Mouse (Mus musculus): ENCODE results near the gene Rsbn1. TPM values are rescaled to one million over a fixed set of nuclear protein-coding genes. Genes with fewer than 3 reads are reported as not detected.

Rsbn1 gene
- polyA plus RNA-seq, 1 experiment from 2014 or later, result 24.6 TPM

DNA sequence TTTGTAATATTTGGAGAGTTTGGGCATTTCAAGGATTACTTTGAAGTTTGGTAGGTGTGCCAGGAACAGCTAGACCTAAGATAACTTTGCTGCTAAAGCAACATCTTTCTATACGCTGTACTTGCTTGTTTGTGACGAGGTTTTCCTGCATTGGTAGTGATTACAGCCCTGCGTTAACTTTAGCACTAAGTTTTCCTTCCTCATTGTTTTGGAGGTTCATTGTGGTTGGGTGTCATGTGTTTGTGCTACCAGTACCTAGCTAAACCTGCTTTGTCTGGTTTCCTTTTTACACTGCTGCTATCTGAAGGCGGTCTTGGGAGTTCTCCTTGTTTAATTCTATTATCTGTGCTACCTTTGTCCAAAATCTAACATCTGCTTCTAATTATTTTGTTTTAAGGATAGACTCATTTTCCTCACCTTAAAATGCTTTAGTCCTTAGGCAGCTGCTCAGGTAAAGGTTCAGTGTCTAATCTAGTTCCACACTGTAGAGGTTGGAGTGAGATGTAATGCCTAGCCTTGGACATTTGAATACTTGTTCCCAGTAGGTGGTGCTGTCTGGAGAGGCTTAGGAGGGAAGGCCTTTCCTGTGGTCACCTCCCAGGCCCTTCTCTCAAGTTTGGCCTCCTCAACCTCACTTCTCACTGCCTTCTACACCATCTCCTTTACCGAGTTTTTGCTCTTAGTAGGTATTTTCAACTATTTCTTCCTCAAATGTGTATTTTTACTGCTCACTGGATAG lies 96.2 kb downstream of the Rsbn1 start:
- H3K27me3 ChIP-seq (ENCODE audit: control insufficient read depth, insufficient read depth, low read length), result no peaks in the 10 kb centered on the region
- H3K9ac ChIP-seq (replicated peaks; ENCODE audit: low read depth, low read length), result no peak overlapping the region
- no peaks in the 10 kb centered on the region for H3K4me1 ChIP-seq (ENCODE audit: control insufficient read depth, insufficient read depth, low read length)
- H3K4me2 ChIP-seq (ENCODE audit: low read depth, low read length), result no peak overlapping the region
- peaks cover 28% of the 10 kb centered on the region for H3K36me3 ChIP-seq (ENCODE audit: control insufficient read depth, insufficient read depth, low read length)
- no peak for ATAC-seq (ENCODE audit: low read depth)
- no peaks in the 10 kb centered on the region for H3K9me3 ChIP-seq (ENCODE audit: control insufficient read depth, low read length)
- no peak overlapping the region for H3K27ac ChIP-seq (ENCODE audit: low read depth, low read length)
- WGBS, result 96% methylated on average over 5 of the region's 5 CpGs
- H3K4me3 ChIP-seq (ENCODE audit: low read depth, low read length), result no peak overlapping the region

DNA sequence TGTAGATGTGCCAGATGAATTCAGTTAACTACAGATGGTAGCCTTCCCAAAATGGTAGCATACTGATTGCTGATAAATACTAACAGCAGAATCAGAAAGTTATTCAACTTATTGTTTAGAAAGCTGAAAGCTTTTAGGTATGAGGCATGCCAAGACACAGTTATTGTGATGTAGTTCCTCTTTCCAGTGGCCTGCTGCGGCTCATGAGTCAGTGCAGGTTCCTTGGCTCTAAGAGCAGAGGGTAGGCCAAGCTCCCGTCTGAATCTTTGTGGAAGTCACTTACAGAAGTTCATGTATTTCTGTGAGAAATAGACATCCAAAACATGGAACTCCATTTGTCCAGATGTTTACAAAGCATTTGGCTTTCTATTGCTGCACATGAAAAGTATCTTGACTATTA lies 98.1 kb downstream of the Rsbn1 start:
- Histone ChIP-seq H3K36me3 (ENCODE audit: control insufficient read depth, insufficient read depth, low read length) (peaks cover 34% of the 10 kb centered on the region), H3K9me3 (ENCODE audit: control insufficient read depth, low read length) (no peaks in the 10 kb centered on the region), H3K4me3 (ENCODE audit: low read depth, low read length) (no peak overlapping the region), H3K9ac (replicated peaks; ENCODE audit: low read depth, low read length) (no peak overlapping the region), H3K27me3 (ENCODE audit: control insufficient read depth, insufficient read depth, low read length) (no peaks in the 10 kb centered on the region), H3K4me1 (ENCODE audit: control insufficient read depth, insufficient read depth, low read length) (no peaks in the 10 kb centered on the region), H3K27ac (ENCODE audit: low read depth, low read length) (no peak overlapping the region), H3K4me2 (ENCODE audit: low read depth, low read length) (no peak overlapping the region)
- no peak for ATAC-seq (ENCODE audit: low read depth)
- 95% methylated on average over 2 of the region's 2 CpGs for WGBS

Other genes starting within 250 kb of the Rsbn1 start
- gene Olfml3, start 176.1 kb upstream of the Rsbn1 start, polyA plus RNA-seq (2014; fragmentation: Nextera tagmentation; extraction: Ambion mirVana), result 3.3 and 15.7 TPM in 2 replicates
- gene Gm10964, start 174.8 kb upstream of the Rsbn1 start, polyA plus RNA-seq (2014; fragmentation: Nextera tagmentation; extraction: Ambion mirVana), result not detected in 2 replicates
- 17.9 and 18.5 TPM in 2 replicates for gene Hipk1, start 122.6 kb upstream of the Rsbn1 start, polyA plus RNA-seq (2014; fragmentation: Nextera tagmentation; extraction: Ambion mirVana)
- 22.6 and 23.1 TPM in 2 replicates for gene Dclre1b, start 104.7 kb upstream of the Rsbn1 start, polyA plus RNA-seq (2014; fragmentation: Nextera tagmentation; extraction: Ambion mirVana)
- 25.1 and 28.2 TPM in 2 replicates for gene Ap4b1, start 104.6 kb upstream of the Rsbn1 start, polyA plus RNA-seq (2014; fragmentation: Nextera tagmentation; extraction: Ambion mirVana)
- gene Gm43064, start 104.5 kb upstream of the Rsbn1 start, polyA plus RNA-seq (2014; fragmentation: Nextera tagmentation; extraction: Ambion mirVana), result 0.25 and 0.46 TPM in 2 replicates
- 0.40 and 0.79 TPM in 2 replicates for gene Bcl2l15, start 81.5 kb upstream of the Rsbn1 start, polyA plus RNA-seq (2014; fragmentation: Nextera tagmentation; extraction: Ambion mirVana)
- 0.17 and 0.57 TPM in 2 replicates for gene Ptpn22, start 54.3 kb upstream of the Rsbn1 start, polyA plus RNA-seq (2014; fragmentation: Nextera tagmentation; extraction: Ambion mirVana)
- gene Phtf1, start 54.0 kb downstream of the Rsbn1 start, polyA plus RNA-seq (2014; fragmentation: Nextera tagmentation; extraction: Ambion mirVana), result 27.3 and 33.4 TPM in 2 replicates